ENCODE assay signal across 17 mouse cellular contexts in genomic region chr19:34369551-34369950, GRCm38 (mm10).
DNase-seq lines count a peak whose midpoint lies in the region; ATAC-seq lines count a peak whose summit lies in the region.
"Had no signal": no experiment of that assay in that cellular context is flagged by ENCODE, and none has a peak within 500 bp of the region (broad histone marks: within the 10 kb centered on the region; RNA-seq: fewer than 3 reads in every experiment).

No protein-coding gene starts in this region.

- 8% methylated on average over 1 of the region's 1 CpGs for WGBS in neural tube, embryonic 15.5 days
- WGBS in stomach, embryonic 15.5 days, result 41% methylated on average over 1 of the region's 1 CpGs
- WGBS in hindbrain, embryonic 10.5 days, result 46% methylated on average over 1 of the region's 1 CpGs

- H3K9me3 ChIP-seq in neural tube, embryonic 15.5 days (replicated peaks), result no peaks in the 10 kb centered on the region
- no peaks in the 10 kb centered on the region for H3K9me3 ChIP-seq in stomach, embryonic 15.5 days
- no peaks in the 10 kb centered on the region for H3K9me3 ChIP-seq in hindbrain, embryonic 10.5 days
- H3K9me3 ChIP-seq: hindbrain, embryonic 12.5 days; liver, embryonic 13.5 days; midbrain, embryonic 13.5 days had no signal

- H3K4me2 ChIP-seq in neural tube, embryonic 15.5 days, result no peak overlapping the region
- no peak overlapping the region for H3K4me2 ChIP-seq in stomach, embryonic 15.5 days
- H3K4me2 ChIP-seq: hindbrain, embryonic 12.5 days; liver, embryonic 13.5 days; midbrain, embryonic 13.5 days had no signal

- H3K4me1 ChIP-seq in neural tube, embryonic 15.5 days, result no peaks in the 10 kb centered on the region
- H3K4me1 ChIP-seq in stomach, embryonic 15.5 days, result no peaks in the 10 kb centered on the region
- H3K4me1 ChIP-seq in hindbrain, embryonic 10.5 days (replicated peaks), result no peaks in the 10 kb centered on the region
- H3K4me1 ChIP-seq: hindbrain, embryonic 12.5 days; liver, embryonic 13.5 days; midbrain, embryonic 13.5 days had no signal

- H3K9ac ChIP-seq in neural tube, embryonic 15.5 days (replicated peaks), result no peak overlapping the region
- no peak overlapping the region for H3K9ac ChIP-seq in stomach, embryonic 15.5 days
- H3K9ac ChIP-seq: hindbrain, embryonic 12.5 days; liver, embryonic 13.5 days; midbrain, embryonic 13.5 days had no signal

- no peak overlapping the region for H3K27ac ChIP-seq in neural tube, embryonic 15.5 days (replicated peaks)
- peak overlapping the region; percentile 54; the same call in 1 of the 2 replicates for H3K27ac ChIP-seq in stomach, embryonic 15.5 days
- H3K27ac ChIP-seq in hindbrain, embryonic 10.5 days, result no peak overlapping the region
- H3K27ac ChIP-seq: hindbrain, embryonic 12.5 days; liver, embryonic 13.5 days; midbrain, embryonic 13.5 days had no signal

- ATAC-seq in neural tube, embryonic 15.5 days (ENCODE audit: low FRiP score), result no peak
- 0 out of 2 replicates have a peak, but pooled peaks have one; percentile 43 for ATAC-seq in stomach, embryonic 15.5 days (ENCODE audit: insufficient read depth, low FRiP score, low read depth)
- ATAC-seq: midbrain, embryonic 13.5 days had no signal

- H3K4me3 ChIP-seq in neural tube, embryonic 15.5 days (replicated peaks), result no peak overlapping the region
- H3K4me3 ChIP-seq in stomach, embryonic 15.5 days (replicated peaks), result no peak overlapping the region
- H3K4me3 ChIP-seq in hindbrain, embryonic 10.5 days, result no peak overlapping the region
- H3K4me3 ChIP-seq: erythroblast, embryonic 14.5 days; hindbrain, embryonic 12.5 days; liver, embryonic 13.5 days; midbrain, embryonic 13.5 days had no signal

- no peaks in the 10 kb centered on the region for H3K27me3 ChIP-seq in neural tube, embryonic 15.5 days (replicated peaks)
- no peaks in the 10 kb centered on the region for H3K27me3 ChIP-seq in stomach, embryonic 15.5 days (replicated peaks)
- H3K27me3 ChIP-seq in hindbrain, embryonic 10.5 days (ENCODE audit: insufficient read depth, poor library complexity, severe bottlenecking), result no peaks in the 10 kb centered on the region
- H3K27me3 ChIP-seq: hindbrain, embryonic 12.5 days; liver, embryonic 13.5 days; midbrain, embryonic 13.5 days had no signal

- peak; percentile 27 for DNase-seq in embryo, embryonic 10 days (ENCODE audit: low spot score)
- no peak for DNase-seq in embryo, embryonic 9.5 days (ENCODE audit: extremely low spot score)
- peak; percentile 16 for DNase-seq in neural tube, embryonic 10.5 days (ENCODE audit: extremely low spot score, low spot score)
- DNase-seq in gonadal fat pad, adult 2 months (ENCODE audit: low read depth), result peak; percentile 24
- DNase-seq in hindbrain, embryonic 10.5 days (ENCODE audit: low spot score), result no peak
- DNase-seq in testis, postnatal 10 days (ENCODE audit: low spot score), result no peak
- DNase-seq: adrenal gland, postnatal 25 days; cerebellum, postnatal 36 days; kidney, adult 9 months; liver, embryonic 13.5 days; right cerebral cortex, adult 18-20 months; thymus, adult 18-20 months had no signal

- no peaks in the 10 kb centered on the region for H3K36me3 ChIP-seq in neural tube, embryonic 15.5 days
- H3K36me3 ChIP-seq in stomach, embryonic 15.5 days, result no peaks in the 10 kb centered on the region
- no peaks in the 10 kb centered on the region for H3K36me3 ChIP-seq in hindbrain, embryonic 10.5 days
- H3K36me3 ChIP-seq: hindbrain, embryonic 12.5 days; liver, embryonic 13.5 days; midbrain, embryonic 13.5 days had no signal

Comparison
In these comparisons a context has a peak if more than half of its experiments do, and no peak if none do; other contexts are left out.
1. DNase-seq: peak in embryo, embryonic 10 days (single experiment), neural tube, embryonic 10.5 days (single experiment) and gonadal fat pad, adult 2 months (single experiment); none in embryo, embryonic 9.5 days (single experiment), hindbrain, embryonic 10.5 days (single experiment) and testis, postnatal 10 days (single experiment).